Mouse (Mus musculus): ENCODE data around the gene Kdelc1. TPM values are rescaled to one million over a fixed set of nuclear protein-coding genes. Genes with fewer than 3 reads are reported as not detected.

The Kdelc1 gene
- polyA plus RNA-seq, 1 experiment: not detected

DNA sequence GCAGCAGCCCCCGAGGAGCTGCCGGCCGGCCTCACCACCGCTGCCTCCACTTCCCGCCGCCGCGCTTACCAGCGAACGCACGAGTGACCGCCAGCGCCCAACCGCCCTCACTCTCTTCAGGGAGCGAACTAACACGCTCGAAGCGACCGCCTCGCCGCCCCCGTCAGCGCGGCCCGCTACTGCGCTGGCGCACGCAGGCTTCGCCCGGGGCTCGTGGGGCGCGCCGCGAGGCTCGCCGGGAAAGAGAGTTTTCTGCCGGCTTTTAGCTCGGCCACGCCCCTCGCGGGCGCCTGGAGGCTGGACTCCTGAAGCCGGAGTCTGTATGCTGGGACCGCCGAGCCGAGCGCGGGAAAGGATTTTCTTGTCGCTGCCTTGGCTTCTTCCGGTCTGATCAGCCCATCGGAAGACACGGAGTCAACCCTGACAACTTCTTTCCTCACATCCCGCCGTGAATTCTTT lies 16.3 kb downstream of the Kdelc1 start, which contains the start of gene Tex30:
Gene Tex30, minus strand, starts transcription at position 183 of the 459 bp plus-strand sequence.
- WGBS: under 1% methylated on average over 55 of the region's 55 CpGs
- no peak for TF ChIP-seq CTCF (IDR thresholded peaks at IDR 0.05; ENCODE audit: insufficient read depth, low read depth, low read length)
- peak; percentile 50; the same call in 1 of the 2 replicates for TF ChIP-seq POLR2A (IDR thresholded peaks at IDR 0.05; ENCODE audit: insufficient read depth, low read depth, low read length)

DNA sequence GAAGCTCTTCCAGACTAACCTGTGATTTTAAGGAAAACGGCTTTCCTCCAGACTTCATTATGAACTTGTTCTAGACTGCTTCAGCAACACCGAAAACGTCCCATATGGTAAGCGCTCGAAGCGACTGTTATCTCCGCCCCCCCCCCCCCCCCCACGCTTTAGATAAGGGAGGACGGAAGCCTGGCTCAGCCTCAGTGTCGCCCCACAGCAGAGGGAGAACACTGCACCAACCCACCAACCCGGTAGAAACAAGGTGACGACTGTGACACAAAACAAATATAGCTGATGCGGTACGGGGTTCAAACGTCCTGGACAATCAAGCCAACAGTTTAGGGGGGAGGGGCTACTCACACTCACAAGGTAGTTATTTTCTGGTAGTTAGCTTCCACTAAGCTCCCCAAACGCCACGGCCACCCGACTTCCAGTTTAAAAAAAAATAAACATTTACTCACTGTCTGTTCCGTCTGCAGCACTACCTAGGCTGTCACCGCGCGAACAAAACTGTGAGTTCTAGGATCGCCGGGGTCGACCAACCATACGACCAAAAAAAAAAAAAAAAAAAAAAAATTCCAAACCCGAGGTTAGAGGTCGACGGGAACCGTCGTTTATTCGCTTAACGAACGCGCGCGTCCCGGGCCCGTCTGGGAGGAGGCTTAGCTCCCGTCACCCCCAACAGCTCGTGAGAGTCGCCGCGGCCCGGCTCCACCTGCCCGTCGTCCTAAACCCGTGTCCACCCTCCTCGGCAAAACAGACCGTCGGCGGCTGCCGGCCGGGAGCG lies 17.0 kb downstream of the Kdelc1 start:
- WGBS: under 1% methylated on average over 55 of the region's 55 CpGs
- no peak for TF ChIP-seq POLR2A (IDR thresholded peaks at IDR 0.05; ENCODE audit: insufficient read depth, low read depth, low read length)
- no peak for TF ChIP-seq CTCF (IDR thresholded peaks at IDR 0.05; ENCODE audit: insufficient read depth, low read depth, low read length)
- 0 out of 2 replicates have a peak, but pooled peaks cover 3% of the 10 kb centered on the region for H3K4me1 ChIP-seq (ENCODE audit: control insufficient read depth, insufficient read depth, low read length)
- peak overlapping the region; percentile 77 for H3K4me3 ChIP-seq (ENCODE audit: insufficient read depth, low read depth, low read length)
- no peak overlapping the region for H3K27ac ChIP-seq (ENCODE audit: insufficient read depth, low read depth, low read length)

More for the DNA sequence above, 16.3 kb downstream of the Kdelc1 start, which contains the start of gene Tex30:
- 0 out of 2 replicates have a peak, but pooled peaks cover 3% of the 10 kb centered on the region for H3K4me1 ChIP-seq (ENCODE audit: control insufficient read depth, insufficient read depth, low read length)
- H3K27ac ChIP-seq (ENCODE audit: insufficient read depth, low read depth, low read length): no peak within 1 kb of the TSS
- peak within 1 kb of the TSS; percentile 77 for H3K4me3 ChIP-seq (ENCODE audit: insufficient read depth, low read depth, low read length)

DNA sequence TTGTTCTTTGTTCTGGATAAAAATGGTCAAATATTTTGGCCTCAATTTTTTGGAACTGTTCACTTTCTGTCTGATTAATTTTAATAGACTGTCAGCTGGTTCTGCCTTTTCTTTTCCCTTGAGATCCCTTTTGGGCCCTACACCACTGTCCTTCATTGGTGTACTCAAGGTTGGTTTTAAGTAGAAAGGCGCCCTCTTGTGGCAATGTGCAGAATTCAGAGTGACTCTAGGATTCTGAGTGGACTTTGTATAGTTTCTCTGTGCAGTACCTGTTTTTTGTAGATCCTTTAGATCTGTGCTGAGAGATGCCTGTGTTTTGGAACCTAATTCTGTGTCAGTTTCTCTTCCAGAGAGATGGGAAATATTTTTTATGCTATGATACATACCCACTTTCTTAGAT lies 54.0 kb downstream of the Kdelc1 start:
- H3K4me3 ChIP-seq (ENCODE audit: insufficient read depth, low read depth, low read length): no peak overlapping the region
- no peak for TF ChIP-seq POLR2A (IDR thresholded peaks at IDR 0.05; ENCODE audit: insufficient read depth, low read depth, low read length)
- no peak for TF ChIP-seq CTCF (IDR thresholded peaks at IDR 0.05; ENCODE audit: insufficient read depth, low read depth, low read length)
- no peaks in the 10 kb centered on the region for H3K4me1 ChIP-seq (ENCODE audit: control insufficient read depth, insufficient read depth, low read length)
- 0% methylated on average over 1 of the region's 1 CpGs for WGBS
- no peak overlapping the region for H3K27ac ChIP-seq (ENCODE audit: insufficient read depth, low read depth, low read length)

DNA sequence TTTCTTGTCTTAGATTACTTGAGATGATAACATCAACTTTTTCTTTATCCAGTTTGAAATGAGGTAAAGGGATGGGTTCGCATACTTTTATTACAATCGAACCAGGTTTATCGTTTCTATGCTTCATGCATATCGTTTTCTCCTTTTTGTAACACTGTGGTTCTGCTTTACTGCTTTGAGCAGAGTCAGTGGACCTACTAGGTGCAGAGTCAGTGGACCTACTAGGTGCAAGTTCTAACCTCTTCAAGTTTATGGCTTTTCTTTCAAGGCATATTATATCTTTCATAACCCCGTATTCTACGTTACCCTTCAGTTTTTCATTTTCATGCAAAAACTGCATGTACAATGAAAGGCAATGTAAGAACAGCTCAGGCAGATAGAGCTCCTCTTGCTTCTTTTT lies 55.2 kb downstream of the Kdelc1 start:
- WGBS: 96% methylated on average over 6 of the region's 6 CpGs
- Histone ChIP-seq H3K4me1 (ENCODE audit: control insufficient read depth, insufficient read depth, low read length) (no peaks in the 10 kb centered on the region), H3K4me3 (ENCODE audit: insufficient read depth, low read depth, low read length) (no peak overlapping the region), H3K27ac (ENCODE audit: insufficient read depth, low read depth, low read length) (no peak overlapping the region)
- TF ChIP-seq POLR2A (IDR thresholded peaks at IDR 0.05; ENCODE audit: insufficient read depth, low read depth, low read length) (no peak), CTCF (IDR thresholded peaks at IDR 0.05; ENCODE audit: insufficient read depth, low read depth, low read length) (no peak)

- Histone ChIP-seq H3K4me3 (ENCODE audit: insufficient read depth, low read depth, low read length) (no peak within 1 kb of the TSS), H3K4me1 (ENCODE audit: control insufficient read depth, insufficient read depth, low read length) (no peaks in the 10 kb centered on the region), H3K27ac (ENCODE audit: insufficient read depth, low read depth, low read length) (no peak within 1 kb of the TSS)
- WGBS: 87% methylated on average over 2 of the region's 2 CpGs
- TF ChIP-seq CTCF (IDR thresholded peaks at IDR 0.05; ENCODE audit: insufficient read depth, low read depth, low read length): no peak
- no peak for TF ChIP-seq POLR2A (IDR thresholded peaks at IDR 0.05; ENCODE audit: insufficient read depth, low read depth, low read length)
Measured at GRCm38 (mm10) chr1:44061836-44062235, 56.8 kb downstream of the Kdelc1 start, which contains the start of gene Gm8251. TSS of gene Gm8251 (minus strand) at chr1:44061936.

DNA sequence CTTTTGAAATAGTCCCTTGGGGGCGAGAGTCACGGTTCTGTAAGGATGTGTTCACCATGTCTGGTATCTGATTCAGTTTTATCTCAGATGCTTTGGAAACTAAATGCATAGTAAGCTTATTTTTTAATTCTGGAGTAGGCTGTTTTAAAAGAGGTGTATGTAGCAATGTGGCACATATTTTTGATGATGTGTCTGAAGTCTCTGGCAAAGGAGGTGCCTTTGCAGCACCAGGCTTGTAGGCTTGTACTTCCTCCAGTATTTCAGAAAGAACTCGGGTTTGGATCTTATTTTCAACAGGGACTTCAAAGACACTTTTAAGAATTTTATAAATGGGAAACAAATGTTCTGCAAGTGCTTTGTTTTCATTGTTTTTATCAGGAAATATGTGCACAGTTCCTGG lies 60.8 kb downstream of the Kdelc1 start:
- H3K4me3 ChIP-seq (ENCODE audit: insufficient read depth, low read depth, low read length): no peak overlapping the region
- 88% methylated on average over 3 of the region's 3 CpGs for whole genome bisulfite sequencing
- no peak overlapping the region for H3K27ac ChIP-seq (ENCODE audit: insufficient read depth, low read depth, low read length)
- H3K4me1 ChIP-seq (ENCODE audit: control insufficient read depth, insufficient read depth, low read length): no peaks in the 10 kb centered on the region
- TF ChIP-seq CTCF (IDR thresholded peaks at IDR 0.05; ENCODE audit: insufficient read depth, low read depth, low read length) (no peak), POLR2A (IDR thresholded peaks at IDR 0.05; ENCODE audit: insufficient read depth, low read depth, low read length) (no peak)

Other genes starting within 250 kb of the Kdelc1 start
- gene Tpp2, start 185.2 kb downstream of the Kdelc1 start, polyA plus RNA-seq (2012; ENCODE audit: insufficient read depth, insufficient read length, low replicate concordance, missing spikeins): 104 TPM in 1 of 2 replicates, not detected in the other
- gene Mettl21c, start 98.8 kb downstream of the Kdelc1 start, polyA plus RNA-seq (2012; ENCODE audit: insufficient read depth, insufficient read length, low replicate concordance, missing spikeins): not detected in 2 replicates
- not detected in 2 replicates for gene Gm8251, start 56.9 kb downstream of the Kdelc1 start, polyA plus RNA-seq (2012; ENCODE audit: insufficient read depth, insufficient read length, low replicate concordance, missing spikeins)
- gene Tex30, start 16.4 kb downstream of the Kdelc1 start, polyA plus RNA-seq (2012; ENCODE audit: insufficient read depth, insufficient read length, low replicate concordance, missing spikeins): not detected in 2 replicates
- gene Bivm, start 149 bp upstream of the Kdelc1 start, polyA plus RNA-seq (2012; ENCODE audit: insufficient read depth, insufficient read length, low replicate concordance, missing spikeins): not detected in 2 replicates
- gene Ercc5, start 28.9 kb upstream of the Kdelc1 start, polyA plus RNA-seq (2012; ENCODE audit: insufficient read depth, insufficient read length, low replicate concordance, missing spikeins): not detected in 2 replicates
- not detected in 2 replicates for gene Mettl21e, start 100.2 kb upstream of the Kdelc1 start, polyA plus RNA-seq (2012; ENCODE audit: insufficient read depth, insufficient read length, low replicate concordance, missing spikeins)